Mouse (Mus musculus) heart, adult 9 months (tissue): ENCODE measurements around the gene Lrsam1.

Experiments used
- DNase-seq, 2 experiments: peaks; one replicate each; pipeline ENCODE4 v3.0.0; 2022; ENCODE audit warnings: low spot score in 2 of 2

Gene Lrsam1

DNA sequence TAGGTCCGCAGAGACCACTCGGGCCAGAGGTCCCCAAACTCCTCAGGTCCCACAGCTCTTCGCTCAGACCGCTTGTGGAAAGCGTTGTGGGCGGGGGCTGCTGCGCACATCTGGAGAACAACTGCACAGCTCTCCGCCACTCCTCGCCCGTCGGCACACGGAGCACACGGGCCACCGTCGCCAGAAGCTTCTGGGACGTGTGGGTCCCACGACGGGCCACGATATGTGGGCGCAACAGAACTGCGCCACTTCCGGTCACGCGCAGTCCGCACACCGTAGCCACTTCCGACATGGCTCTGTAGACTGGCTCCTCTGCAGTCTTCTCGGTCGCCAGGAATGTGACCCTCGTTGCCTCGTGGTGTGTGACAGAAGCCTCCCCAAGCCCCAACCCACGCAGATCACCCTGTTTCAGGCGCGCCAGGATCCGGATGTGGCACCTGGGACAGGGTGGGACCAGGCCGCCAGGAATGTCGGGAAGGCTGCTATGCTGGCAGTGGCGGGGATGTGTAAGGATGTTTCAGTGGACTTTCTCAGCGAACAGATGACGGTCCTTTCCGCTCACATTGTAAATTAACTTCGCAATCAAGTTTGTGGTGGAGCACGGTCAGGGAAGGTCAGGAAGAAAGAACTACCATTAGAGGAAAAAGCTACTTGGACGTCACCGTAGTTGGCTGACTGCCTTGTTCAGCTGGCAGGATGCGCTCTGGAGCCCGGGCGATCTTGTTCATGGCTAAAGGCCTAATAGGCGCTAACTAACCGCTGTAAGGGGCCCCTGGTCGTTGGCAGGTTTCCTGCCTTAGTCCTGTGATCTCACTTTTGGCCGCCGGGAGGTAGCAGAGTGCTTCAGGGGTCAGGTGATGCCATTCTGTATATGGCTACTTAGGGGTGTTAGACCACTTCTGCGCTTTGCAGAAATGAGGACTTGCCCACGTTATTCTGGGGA, 5.5 kb upstream of the Lrsam1 start:
- DNase-seq, result peak; percentile 91

DNA sequence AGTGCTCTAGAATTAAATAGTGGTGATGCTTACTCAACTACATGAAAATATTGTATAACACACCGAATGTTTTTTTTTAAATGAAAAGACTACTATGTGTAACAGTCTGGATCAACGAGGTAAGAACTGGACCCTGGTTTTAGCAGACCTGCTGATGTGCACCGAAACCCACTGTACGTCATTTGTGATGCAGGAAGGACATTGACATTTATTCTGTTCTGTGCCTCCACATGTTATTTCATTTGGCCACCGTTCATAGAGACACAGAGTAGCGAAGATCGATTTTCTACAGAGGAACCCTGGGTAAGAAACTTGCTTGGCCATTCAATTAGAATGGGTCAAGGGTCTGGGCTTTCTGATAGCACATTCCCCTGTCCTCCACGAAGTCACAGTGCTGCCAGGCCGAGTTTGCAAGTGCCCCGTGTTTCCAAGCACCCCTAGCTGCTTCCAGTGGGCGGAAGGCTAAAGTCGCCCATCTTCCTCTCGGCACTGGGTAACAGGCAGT, 4.8 kb upstream of the Lrsam1 start:
- no peak for DNase-seq

DNA sequence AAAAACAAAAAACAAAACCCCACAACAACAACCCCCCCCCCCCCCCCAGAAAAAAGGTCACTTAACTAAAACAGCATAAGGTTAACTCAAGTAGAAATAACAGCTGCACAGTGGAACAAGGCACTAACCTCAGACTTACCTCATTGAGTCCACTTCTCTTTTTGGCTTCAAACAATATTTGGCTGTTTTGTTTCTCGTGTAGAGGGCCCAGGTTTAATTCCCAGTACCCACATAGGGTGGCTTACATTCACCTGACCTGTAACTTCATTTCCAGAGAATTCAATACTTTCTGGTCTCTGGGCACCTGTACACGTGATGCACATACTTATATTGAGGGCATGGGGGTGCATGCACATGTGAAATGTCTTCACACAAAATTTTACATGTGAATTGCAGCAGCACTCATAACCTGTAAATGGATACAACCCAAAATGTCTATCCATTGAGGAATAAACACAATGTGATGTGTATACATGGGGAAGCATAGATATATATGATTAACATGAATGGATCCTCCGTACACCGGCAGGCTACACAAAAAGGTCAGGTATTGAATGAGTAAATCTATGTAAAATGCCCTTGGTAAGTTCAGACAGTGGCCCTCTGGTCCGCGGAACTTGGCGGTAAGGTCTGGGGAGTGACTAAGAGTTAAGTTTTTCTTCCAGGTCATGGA, 4.2 kb upstream of the Lrsam1 start:
- no peak for DNase-seq

DNA sequence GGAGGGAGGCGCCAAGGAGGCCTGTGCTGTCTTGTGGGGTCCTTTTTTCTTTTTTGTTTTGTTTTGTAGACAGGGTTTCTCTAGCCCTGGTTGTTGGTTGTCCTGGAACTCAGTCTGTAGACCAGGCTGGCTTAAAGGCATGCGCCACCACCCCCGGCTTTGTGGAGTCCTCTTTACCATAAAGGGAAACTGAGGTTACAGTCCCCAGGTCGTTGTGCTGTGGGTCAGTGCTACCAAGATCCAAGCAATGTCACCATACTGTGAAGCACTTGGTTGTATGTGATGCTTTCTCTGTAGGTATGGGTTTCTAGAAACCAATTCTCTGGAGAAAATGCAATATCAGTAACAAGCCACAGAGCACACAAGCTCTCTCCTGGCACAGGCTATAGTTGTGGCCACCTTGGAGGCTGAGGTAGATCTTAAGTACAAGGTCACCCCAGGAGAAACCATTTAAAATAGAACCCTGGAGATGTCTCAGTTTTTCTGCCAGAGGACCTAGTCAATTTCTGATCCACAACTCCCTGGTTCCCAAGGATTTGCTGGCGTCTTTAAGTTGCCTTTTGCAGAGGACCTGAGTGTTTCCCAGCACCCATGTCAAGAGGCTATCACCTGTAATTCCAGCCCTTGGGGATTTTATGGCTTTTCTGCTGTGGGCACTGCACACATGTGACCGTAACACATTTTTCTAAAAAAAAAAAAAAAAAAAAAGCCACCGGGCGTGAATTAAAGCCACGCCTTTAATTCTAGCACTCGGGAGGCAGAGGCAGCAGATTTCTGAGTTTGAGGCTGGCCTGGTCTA, 3.4 kb upstream of the Lrsam1 start:
- DNase-seq, result no peak

DNA sequence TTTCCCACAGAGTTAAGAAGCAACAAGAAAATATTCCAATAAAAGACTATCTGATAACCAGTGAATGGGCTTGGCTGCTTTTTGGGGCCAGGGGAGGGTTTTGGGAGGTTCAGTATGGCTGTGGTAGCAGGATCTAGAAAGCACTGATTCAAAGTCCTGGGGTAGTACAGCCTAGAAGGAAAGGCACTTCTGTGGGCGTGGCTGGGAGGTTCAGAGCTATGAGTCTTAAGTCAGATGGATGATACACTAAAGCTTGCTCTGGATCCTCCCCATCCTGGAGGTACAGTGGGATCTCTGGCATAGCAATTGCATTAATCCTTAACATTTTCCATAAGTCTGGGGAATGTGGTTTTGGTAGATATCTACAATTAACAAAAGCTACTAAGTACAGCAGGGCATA, 2.6 kb upstream of the Lrsam1 start:
- no peak for DNase-seq

DNA sequence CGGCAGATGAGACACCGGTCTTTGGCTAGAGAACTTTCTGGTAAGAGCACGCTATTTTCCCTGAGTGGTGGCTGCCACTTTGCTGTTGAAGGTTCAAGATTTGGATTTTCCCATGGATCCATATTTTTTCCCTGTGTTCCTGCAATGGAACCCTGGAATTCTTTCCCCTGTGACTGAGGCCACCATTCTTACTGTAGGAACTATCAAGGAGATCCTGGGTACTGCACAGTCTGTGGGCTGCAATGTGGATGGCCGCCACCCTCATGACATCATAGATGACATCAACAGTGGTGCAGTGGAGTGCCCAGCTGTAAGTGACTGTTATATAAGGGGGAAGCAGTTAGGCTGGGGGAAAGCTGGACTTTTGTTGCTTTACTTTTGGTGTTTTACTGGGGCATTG, 2.1 kb upstream of the Lrsam1 start:
- no peak for DNase-seq

DNA sequence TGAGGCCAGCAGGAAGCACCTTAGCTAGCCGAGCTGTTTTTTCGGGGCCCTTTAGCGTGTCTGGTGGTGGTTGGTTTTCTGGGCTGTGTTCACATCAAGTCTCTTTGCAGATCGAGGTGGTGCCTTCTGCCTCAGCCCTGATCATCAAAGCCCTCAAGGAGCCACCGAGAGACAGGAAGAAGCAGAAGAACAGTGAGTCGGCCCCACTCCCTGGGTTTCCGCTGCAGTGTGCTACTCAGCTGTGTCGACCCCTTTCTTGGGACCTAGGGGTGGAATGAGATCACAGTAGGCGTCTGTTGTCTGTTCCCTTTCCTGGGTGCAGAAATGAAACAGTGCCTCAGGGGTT, 1.4 kb upstream of the Lrsam1 start:
- DNase-seq, result no peak

DNA sequence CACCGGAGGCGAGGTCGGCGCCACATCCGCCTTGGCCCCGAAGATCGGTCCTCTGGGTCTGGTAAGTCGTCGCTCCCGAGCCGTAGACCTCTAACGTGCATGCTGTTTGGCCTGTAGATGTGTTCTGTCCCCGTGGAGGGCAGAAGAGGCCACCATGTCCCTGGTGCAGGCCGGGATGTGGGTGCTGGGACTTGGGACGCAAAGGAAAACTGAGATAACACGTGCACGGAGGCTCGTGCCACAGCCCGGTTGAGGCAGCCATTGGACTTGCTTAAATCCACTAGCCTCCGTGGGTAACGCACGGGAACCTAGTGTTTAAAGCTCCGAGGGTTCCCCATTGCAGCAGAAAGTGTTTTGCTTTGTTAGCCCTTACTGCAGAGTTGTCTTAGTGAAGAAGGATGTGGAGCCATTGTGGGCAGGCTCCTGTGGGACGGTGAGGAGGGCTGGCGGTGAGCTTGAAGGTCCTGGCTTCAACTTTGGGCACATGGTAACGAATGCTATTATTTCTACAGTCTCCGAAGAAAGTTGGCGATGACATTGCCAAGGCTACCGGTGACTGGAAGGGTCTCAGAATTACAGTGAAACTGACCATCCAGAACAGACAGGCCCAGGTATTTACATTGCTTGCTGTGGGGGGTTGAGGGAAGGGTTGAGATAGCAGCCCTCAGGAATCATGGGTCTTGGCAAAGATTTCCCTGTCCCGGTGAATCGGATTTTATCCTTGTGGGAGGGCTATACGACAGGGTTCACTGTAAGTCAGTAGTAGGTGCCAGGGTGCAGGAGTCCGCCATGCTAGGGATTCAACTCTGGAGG, 854 bp upstream of the Lrsam1 start:
- DNase-seq, result no peak

DNA sequence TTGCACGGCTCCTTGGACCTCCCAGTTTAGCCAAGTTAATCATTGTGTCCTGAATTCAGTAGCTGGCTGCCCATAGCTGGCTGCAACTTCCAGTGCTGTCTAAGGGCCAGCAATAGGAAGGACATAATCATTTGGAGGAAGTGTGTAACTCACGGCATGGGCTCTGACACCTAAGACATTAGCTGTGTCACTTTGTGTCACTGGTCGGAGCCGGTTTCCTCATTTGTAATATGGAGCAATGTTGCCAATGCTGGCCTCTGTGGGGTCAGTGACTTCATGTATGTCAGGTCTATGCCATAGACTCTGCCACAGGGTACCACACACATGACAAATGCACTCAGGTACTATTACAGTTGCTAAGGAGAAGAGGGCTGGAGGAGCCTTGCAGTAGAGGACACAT, 1.1 kb downstream of the Lrsam1 start:
- DNase-seq, result no peak

DNA sequence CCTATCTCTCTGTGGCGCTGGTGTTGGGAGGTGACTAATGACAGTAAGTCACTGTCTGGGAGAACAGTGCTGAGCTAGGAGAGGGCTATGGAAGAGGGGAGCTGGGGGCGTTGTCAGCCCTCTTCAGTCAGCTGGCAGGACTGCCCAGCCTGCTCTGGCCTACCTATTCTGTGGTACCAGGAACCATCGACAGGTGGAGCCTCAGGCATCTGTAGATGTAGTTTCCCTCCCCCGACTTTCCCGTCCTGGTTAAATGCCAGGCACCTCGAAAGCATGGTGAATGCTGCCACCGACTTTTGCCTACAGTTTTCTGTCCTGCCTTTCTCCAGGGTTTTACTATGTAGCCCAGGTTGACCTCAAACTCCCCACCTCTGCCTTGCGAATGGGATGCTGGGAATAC, 4.1 kb downstream of the Lrsam1 start:
- DNase-seq, result no peak

DNA sequence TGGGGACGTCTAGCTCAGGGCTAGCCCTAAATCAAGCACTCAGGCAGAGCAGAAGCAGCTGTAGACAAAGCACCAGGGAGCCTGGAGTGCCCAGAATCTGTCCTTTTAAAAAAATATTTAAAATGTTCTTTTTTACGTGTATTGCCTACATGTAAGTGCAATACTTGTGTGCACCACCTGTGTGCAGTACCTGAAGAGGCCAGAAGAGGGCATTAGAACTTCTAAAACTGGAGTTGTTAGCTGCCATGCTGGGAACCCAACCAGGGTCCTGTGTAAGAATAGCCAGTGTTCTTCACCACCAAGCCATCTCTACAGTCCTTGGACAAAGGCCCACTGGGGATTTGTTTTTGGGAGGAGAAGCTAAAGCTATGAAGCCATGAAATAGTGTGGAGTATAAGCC, 6.8 kb downstream of the Lrsam1 start:
- DNase-seq, result no peak

DNA sequence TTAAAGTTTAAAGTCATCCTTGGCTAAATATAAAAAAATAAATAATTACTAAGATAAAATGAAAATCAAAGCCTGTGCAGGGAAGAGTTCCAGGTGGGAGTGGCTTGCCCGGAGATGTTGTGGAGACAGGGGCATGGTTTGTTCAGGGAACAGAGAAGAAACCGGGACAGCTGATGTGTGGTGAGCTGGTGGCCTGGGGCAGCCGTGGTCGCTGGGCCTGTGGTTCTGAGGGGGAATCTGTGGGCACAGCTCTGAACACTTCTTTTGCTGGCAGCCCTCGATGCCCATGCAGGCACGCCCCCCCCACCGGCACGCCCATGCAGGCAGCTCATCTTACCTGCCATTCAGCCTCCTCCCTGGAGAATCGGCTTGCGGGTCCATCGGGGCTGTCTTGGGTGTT, 14.0 kb downstream of the Lrsam1 start:
- DNase-seq, result no peak

DNA sequence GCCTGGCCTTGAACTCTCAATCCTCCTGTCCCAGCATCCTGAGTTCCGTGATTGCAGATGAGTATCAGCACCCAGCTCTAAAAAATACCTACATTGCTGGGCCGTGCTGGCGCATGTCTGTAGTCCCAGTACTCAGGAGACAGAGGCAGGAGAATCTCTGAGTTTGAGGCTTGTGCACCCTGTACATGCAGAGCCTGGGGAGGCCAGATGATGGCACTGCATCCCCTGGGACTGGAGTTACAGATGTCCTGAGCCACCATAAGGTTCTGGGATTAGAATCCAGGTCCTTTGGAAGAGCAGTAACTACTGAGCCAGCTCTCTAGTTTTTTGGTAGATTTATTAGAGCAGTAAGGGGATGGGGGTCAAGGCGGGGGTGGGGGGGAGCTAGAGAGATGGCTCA, 20.9 kb downstream of the Lrsam1 start:
- DNase-seq, result no peak

DNA sequence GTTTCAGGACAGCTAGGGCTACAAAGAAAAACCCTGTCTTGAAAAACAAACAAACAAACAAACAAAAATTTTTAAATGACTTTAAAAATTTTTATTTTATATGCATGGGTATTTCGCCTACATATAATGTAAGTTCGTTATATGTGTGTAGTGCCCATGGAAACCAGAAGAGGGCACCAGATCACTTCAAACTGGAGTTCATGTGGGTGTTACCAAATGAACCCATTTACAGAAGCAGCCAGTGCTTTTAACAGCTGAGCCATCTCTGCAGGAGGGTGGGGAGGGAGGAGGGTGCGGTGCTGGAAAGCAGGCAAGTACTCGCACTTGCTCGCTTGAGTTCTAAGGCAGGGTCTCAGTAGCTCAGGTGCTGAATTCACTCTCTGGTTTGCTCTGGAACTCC, 22.0 kb downstream of the Lrsam1 start:
- DNase-seq, result peak in 1 of 2 experiments; percentile 35

DNA sequence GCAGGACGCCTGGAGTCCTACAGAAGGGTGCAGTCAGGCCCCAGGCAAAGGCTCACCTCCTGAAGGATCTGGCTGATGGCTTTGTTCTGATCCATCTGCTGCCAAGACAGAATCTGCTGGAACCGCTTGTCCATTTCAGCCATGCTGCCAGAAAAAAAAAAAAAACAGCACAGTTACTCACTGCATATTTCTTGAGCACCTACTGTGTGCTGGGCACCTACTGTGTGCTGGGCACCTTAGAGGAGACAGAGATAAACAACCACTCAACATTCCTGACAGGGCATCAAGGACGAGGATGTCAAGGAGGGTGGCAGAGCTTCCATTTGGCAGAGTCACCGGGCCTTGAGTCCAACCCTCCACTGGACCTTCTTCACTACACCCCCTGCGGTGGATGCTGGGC, 22.7 kb downstream of the Lrsam1 start:
- no peak for DNase-seq

DNA sequence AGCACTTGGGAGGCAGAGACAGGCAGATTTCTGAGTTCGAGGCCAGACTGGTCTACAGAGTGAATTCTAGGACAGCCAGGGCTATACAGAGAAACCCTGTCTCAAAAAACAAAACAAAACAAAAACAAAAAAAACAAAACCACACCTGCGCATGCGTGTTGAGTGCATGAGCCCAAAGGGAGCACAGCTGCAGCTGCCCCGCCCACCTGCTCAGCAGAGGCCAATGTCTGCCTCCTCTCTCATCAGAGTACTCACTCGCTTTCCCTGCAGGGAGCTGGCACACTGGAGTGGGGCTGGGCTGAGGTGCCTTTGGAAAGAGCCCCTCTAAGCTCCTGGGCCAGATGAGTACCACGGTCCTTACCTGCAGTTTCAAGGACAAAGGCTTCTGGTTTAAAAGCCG, 29.7 kb downstream of the Lrsam1 start:
- DNase-seq, result no peak

DNA sequence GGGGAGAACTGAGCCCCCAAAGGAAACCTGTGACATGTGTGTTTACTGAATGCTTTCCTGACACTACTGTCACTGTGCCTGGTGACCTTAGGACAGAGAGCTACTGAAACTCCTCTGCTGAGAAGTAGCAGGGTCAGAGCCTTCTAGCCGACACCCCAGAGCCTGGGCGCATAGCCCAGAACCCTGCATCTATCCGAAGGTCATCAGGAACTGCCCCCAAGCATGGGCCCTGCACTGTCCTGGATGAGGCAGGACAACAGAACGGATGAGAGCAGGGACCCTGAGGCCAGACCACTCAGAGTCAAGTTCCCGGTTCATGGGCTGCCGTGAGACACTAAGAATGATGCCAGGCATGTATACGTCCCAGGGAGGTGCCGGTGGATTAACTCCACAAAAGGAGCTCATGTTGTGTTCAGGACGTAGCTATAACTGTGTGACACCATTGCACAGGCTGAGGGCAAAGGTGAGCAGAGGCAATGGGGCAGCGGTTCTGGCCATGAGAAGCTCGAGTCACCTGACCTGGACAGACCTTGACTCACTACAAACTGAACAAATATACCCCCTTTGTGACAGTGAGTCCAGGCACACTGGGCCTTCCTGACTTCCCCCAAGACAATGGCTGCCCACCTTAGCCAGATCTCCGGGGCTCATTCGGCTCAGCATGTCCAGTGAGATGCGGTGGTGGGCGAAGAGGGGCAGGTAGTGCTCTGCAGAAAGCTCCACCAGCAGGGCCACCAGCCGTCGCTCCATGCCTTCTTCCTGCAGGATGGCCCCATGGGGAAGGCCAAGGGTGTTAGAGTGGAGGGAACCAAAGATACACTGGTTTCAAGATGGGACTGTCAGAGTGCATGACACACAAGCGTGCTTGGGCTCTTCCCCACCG, 32.2 kb downstream of the Lrsam1 start:
- no peak for DNase-seq

DNA sequence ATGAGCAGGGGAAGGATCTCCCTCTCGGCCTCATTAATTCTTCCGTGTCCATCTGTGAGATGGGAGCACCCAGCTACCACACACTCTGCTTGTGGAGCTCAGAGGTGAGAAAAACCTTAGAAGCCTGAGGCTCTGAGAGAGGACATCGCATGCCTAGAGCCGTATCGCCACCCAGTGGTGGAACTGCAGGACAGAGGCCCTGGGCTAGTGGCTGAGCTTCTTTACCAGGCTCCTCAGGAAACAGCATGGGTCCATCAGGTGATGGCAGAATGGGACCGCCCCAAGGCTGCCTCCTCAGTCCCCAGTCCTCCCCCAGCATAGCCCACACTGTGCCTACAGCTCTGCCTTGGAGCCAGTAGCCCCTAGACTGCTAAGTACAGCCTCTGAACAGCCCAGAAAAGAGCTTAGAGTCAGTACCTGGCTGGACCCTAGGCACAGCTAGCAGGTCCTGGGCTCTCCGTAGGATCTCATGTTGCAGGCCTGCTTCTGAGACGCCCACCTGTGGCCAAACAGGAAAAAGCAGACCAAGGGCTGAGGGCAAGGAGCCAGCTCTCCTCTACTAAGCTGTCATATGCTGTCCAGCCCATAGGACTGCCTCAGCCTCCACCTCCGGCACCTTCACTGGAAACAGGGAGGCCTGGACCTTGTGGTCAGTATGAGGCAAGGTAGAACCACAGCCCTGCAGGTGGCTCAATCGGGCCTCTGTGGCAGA, 33.0 kb downstream of the Lrsam1 start:
- DNase-seq, result peak; percentile 62 to 68

DNA sequence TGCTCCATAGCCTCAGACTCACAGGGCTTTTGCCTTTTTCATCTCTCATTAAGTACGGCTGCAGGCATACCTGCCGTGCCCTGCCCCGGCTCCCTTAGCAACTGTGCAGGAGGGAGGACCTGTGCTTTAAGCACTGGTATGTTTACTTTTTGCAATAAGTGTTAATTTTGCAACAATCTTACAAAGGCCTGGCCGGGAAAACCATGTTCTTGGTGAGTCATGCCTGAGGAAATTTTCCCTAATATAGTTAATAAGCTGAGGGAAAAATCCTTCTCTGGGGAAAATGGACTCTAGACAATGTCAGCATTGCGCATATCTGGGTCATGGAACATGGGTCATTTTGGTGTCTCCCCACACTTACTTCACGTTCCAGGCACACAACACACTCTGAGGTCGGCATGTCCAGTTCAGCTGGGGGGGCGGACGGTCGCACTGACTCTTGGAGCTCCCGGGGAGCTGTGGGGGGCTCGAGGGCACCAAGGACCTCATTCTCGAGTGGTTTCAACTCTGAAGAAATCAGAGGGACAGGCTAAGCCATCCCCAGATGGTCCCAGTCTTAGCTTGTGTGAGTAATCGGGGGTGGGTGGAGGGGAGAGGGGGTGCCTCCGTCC, 33.7 kb downstream of the Lrsam1 start:
- DNase-seq, result no peak
